Mouse (Mus musculus) liver, adult 2 months (tissue): ENCODE measurements around the gene Ddx4.

Experiments
- CTCF ChIP-seq: fragments of 200-500 bp; IDR thresholded peaks from 2 replicates; pipeline ENCODE4 v1.5.1; 2011; ENCODE audit warnings: low read depth, low read length, control low read depth
- POLR2A ChIP-seq: fragments of 200-500 bp; IDR thresholded peaks from 2 replicates; pipeline ENCODE4 v1.6.1; 2011; ENCODE audit warnings: low read length, control low read depth; ENCODE audit not compliant: insufficient read depth; ENCODE audit errors: extremely low read depth

DNA sequence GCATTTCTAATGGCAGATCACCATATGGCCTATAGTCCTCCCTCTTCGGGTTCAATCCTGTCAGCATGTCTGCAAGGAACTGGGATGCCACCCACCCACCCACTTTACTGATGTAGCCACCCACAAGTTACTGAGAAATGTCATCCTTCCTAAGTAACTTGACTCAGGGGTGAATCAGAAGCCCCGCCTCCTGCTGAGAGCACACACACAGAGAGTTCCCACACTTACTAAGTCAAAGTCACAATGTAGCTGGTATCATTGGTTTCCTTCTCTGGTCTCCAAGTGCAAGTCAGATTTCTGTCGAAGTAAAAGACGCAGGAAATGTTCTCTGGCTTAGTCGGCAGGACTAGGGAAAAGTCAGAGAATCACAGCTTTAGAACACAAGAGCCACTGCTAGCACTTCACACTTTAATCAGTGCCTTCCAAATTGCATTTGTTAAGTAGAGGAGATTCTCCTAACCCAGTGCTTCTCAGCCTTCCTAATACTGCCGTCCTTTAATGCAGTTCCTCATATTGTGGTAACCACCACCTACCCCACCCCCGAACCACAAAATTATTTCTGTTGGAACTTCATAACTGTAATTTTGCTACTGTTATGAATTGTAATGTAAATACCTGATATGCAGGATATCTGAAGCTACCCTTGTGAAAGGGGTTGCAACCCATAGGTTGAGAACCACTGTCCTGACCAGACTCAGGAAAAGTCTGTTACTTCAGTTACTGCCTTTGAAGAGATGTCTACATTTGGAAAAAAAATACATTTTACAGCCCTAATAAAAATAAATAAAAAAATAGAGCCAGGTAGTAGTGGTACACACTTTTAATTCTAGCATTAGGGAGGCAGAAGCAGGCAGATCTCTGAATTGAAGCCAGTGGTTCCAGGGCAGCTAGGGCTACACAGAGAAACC lies 100.4 kb downstream of the Ddx4 start:
- no peak for TF ChIP-seq CTCF
- TF ChIP-seq POLR2A: no peak
